Mouse (Mus musculus) small intestine, adult 2 months (tissue): ENCODE results near the gene Mmp14.

Experiments used
- CTCF ChIP-seq: fragments of 200-500 bp; IDR thresholded peaks from 2 replicates; pipeline ENCODE4 v1.5.1; 2012; ENCODE audit warnings: low read depth, mild to moderate bottlenecking, control low read depth, inconsistent platforms, low read length, moderate library complexity, mixed read lengths; ENCODE audit not compliant: insufficient replicate concordance, insufficient read length; ENCODE audit errors: extremely low read depth
- POLR2A ChIP-seq: fragments of 200-500 bp; IDR thresholded peaks from 2 replicates; pipeline ENCODE4 v1.6.1; 2012; ENCODE audit warnings: low read depth, mild to moderate bottlenecking, control low read depth, inconsistent platforms, low read length, moderate library complexity

- TF ChIP-seq CTCF = no peak
- TF ChIP-seq POLR2A = no peak
Measured at GRCm38 (mm10) chr14:54397872-54398527, 33.4 kb upstream of the Mmp14 start.
